Mouse (Mus musculus) liver, postnatal 0 days (tissue): ENCODE data around the gene Rgs14.

Experiments
- CTCF ChIP-seq: sonication (generic); IDR thresholded peaks from 2 replicates; pipeline ENCODE4 v1.5.1; 2016; ENCODE audit warnings: antibody characterized with exemption, low read depth
- EP300 ChIP-seq: IDR thresholded peaks from 2 replicates; pipeline ENCODE4 v1.6.1; 2016; ENCODE audit warnings: antibody characterized with exemption, low read depth, mild to moderate bottlenecking

- TF ChIP-seq CTCF: peak; percentile 93
- no peak for TF ChIP-seq EP300
Observed at GRCm38 (mm10) chr13:55418004-55418403, 48.5 kb downstream of the Rgs14 start.
